Mouse (Mus musculus) midbrain, embryonic 14.5 days (tissue): ENCODE measurements at regions not wholly inside any gene's neighbourhood (a gene's known extent, or its start where the extent isn't known, plus 50 kb on each side); places are given as distances from the start of the nearest gene placed in this dataset.
"Not testable (repeated sequence)": the region's sequence is repeated elsewhere in the genome, so short reads cannot be mapped to it uniquely, and the experiment has no call there.

Source experiments
- ATAC-seq: fragments of 200-750 bp; cut with Nextera tagmentation; 2 replicates; pipeline ENCODE4 v1.8.0; 2017; ENCODE audit warnings: moderate number of reproducible peaks, moderate library complexity; ENCODE audit not compliant: low FRiP score, low TSS enrichment
- DNase-seq: peaks from one replicate; pipeline ENCODE4 v3.0.0-alpha.2; 2015
- H3K27ac ChIP-seq: fragments of 300-500 bp; sonication (generic); replicated peaks from 2 replicates; pipeline ENCODE4 v1.5.1; 2014; ENCODE audit warnings: mild to moderate bottlenecking, low read depth, low read length, moderate library complexity
- H3K27me3 ChIP-seq: fragments of 300-500 bp; sonication (generic); 2 replicates; pipeline ENCODE4 v1.6.1; 2014; ENCODE audit warnings: low read length, control low read depth, mixed read lengths; ENCODE audit not compliant: control insufficient read depth, insufficient read depth
- H3K36me3 ChIP-seq: fragments of 300-500 bp; sonication (generic); 2 replicates; pipeline ENCODE4 v1.6.1; 2014; ENCODE audit warnings: low read length, control low read depth; ENCODE audit not compliant: control insufficient read depth, insufficient read depth
- H3K4me1 ChIP-seq: fragments of 300-500 bp; sonication (generic); 2 replicates; pipeline ENCODE4 v1.6.1; 2014; ENCODE audit warnings: mild to moderate bottlenecking, antibody characterized with exemption, low read length, control low read depth; ENCODE audit not compliant: control insufficient read depth, insufficient read depth
- H3K4me2 ChIP-seq: fragments of 300-500 bp; sonication (generic); 2 replicates; pipeline ENCODE4 v1.6.1; 2014; ENCODE audit warnings: mild to moderate bottlenecking, low read length, moderate library complexity
- H3K4me3 ChIP-seq: fragments of 300-500 bp; sonication (generic); replicated peaks from 2 replicates; pipeline ENCODE4 v1.5.1; 2014; ENCODE audit warnings: low read depth, low read length
- H3K9ac ChIP-seq: fragments of 300-500 bp; sonication (generic); replicated peaks from 2 replicates; pipeline ENCODE4 v1.6.1; 2014; ENCODE audit warnings: mild to moderate bottlenecking, low read length, moderate library complexity
- H3K9me3 ChIP-seq: fragments of 300-500 bp; sonication (generic); 2 replicates; pipeline ENCODE4 v1.6.1; 2016; ENCODE audit warnings: low read length, control low read depth, mixed read lengths; ENCODE audit not compliant: control insufficient read depth
- WGBS: fragments of 180-500 bp; shearing (Covaris S2); extraction: QIAGEN DNeasy Blood & Tissue Kit; methylation state at CpG from one replicate; pipeline ENCODE4 v1.1.7; 2014; 5-methylcytosine and 5-hydroxymethylcytosine counted together

DNA sequence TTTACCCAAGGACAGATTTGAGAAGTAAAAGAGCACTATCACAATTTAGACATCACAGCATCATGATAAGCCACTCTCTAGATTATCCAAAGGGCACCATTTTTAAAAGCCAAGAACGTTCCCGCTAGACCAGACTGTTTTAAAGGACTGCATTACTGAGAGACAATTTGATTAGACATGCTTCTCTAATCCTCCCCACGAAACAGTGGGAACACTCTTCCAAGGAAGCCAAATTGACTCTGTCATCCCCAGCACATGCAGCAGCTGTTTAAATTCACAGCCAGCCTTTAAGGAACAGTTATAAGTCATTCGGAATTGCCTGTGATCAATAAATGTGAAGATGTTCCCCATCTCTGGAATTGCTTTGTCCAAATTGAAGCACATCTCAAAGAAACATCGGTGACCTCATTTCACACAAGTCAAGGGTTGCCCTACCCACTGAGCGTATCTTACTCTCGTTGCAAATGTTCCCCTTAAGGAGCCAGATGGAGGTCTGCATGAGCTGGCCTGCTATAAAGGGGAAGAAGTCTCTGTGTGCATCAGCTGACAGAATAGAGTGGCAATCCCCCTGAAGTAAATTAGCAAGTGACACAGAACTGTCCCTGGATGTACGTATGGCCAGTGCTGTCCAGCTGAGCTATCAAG, 393.2 kb downstream of the Pid1 start:
- Histone ChIP-seq H3K27me3 (no peaks in the 10 kb centered on the region), H3K36me3 (no peaks in the 10 kb centered on the region), H3K9me3 (no peaks in the 10 kb centered on the region), H3K4me1 (no peaks in the 10 kb centered on the region), H3K4me3 (no peak overlapping the region), H3K9ac (no peak overlapping the region), H3K4me2 (no peak overlapping the region), H3K27ac (no peak overlapping the region)
- ATAC-seq = no peak
- 29% methylated on average over 8 of the region's 8 CpGs for WGBS
- peak; percentile 42 for DNase-seq

DNA sequence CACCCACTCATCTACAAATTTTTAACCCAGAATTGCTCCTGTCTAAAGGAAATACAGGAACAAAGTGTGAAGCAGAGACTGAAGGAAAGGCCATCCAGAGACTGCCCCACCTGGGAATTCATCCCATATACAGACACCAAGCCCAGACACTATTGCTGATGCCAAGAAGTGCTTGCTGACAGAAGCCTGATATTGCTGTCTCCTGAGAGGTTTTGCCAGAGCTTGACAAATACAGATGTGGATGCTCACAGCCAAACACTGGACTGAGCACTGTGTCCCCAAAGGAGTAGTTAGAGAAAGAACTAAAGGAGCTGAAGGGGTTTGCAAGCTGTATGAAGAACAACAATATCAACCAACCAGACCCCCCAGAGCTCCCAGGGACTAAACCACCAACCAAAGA, 399.3 kb downstream of the Pid1 start:
- H3K27me3 ChIP-seq, DNase-seq, H3K4me2 ChIP-seq, H3K36me3 ChIP-seq, H3K4me3 ChIP-seq, H3K27ac ChIP-seq, H3K9ac ChIP-seq, H3K4me1 ChIP-seq, ATAC-seq, H3K9me3 ChIP-seq: not testable (repeated sequence)

DNA sequence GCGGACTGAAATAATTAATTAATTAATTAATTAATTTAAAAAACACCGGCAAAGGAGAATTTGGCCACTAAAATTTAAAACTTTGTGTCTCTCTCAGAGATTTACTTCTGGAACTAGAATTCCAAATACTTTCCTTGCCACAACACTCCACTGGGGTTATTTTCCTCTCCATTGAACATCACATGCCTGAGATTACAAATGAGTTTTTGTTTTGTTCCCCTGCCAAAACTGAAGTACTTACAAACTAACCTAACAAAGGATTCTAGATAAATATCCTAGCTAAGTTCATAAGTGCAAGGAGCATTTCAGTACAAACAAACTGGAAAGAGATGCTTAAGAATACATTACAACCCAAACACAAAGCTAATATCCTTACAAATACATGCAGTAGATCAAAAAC, 402.2 kb downstream of the Pid1 start:
- Histone ChIP-seq H3K4me2 (no peak overlapping the region), H3K27me3 (no peaks in the 10 kb centered on the region), H3K4me3 (no peak overlapping the region), H3K36me3 (no peaks in the 10 kb centered on the region), H3K9ac (no peak overlapping the region), H3K4me1 (no peaks in the 10 kb centered on the region), H3K9me3 (no peaks in the 10 kb centered on the region), H3K27ac (no peak overlapping the region)
- WGBS = 97% methylated on average over 2 of the region's 2 CpGs
- no peak for ATAC-seq
- DNase-seq = no peak

DNA sequence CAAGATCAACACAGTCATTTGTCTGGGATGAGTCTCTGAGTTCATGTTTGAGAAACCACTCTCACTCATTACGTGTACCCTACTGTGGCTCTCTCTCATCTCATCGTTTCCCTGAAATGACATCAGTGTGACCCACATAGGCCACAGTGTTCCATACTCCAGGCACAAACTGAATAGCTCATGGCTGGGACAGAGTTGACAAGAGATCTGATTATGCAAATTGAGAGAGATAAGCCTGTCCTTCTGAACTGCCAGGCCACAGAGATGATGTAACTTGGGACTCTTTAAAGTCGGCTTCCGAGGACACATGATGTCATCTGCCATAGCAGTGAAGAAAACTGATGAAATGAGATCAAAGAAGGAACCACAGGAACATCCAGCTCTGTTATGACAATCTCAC, 404.2 kb downstream of the Pid1 start:
- WGBS = 69% methylated on average over 4 of the region's 4 CpGs
- ATAC-seq (no peak), DNase-seq (no peak)
- H3K27ac ChIP-seq = no peak overlapping the region
- no peak overlapping the region for H3K4me2 ChIP-seq
- no peaks in the 10 kb centered on the region for H3K4me1 ChIP-seq
- no peak overlapping the region for H3K4me3 ChIP-seq
- no peaks in the 10 kb centered on the region for H3K36me3 ChIP-seq
- H3K9me3 ChIP-seq = no peaks in the 10 kb centered on the region
- no peak overlapping the region for H3K9ac ChIP-seq
- H3K27me3 ChIP-seq = no peaks in the 10 kb centered on the region

DNA sequence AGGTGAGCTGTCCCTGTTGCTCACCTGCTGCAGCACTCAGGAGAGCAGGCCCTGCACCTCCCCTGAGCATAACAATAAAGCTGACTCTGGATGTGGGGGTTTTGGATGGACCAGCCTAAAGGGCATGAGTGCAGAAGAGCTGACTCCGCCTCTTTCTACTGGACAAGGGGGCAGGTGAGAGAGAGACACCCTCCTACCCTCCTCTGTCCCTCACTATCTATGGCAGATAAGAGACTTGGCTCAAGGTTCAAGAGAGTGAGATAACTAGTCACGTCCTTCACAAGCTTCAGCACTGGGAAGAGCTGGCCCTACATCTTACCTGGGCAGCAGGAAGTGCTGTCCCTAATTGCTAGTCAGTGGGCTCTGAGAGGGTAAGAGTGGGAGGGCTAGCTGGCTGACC, 441.1 kb downstream of the Pid1 start:
- Histone ChIP-seq H3K36me3 (no peaks in the 10 kb centered on the region), H3K27ac (no peak overlapping the region), H3K4me1 (no peaks in the 10 kb centered on the region), H3K27me3 (no peaks in the 10 kb centered on the region), H3K4me3 (no peak overlapping the region), H3K9me3 (no peaks in the 10 kb centered on the region), H3K9ac (no peak overlapping the region), H3K4me2 (no peak overlapping the region)
- 96% methylated on average over 2 of the region's 2 CpGs for WGBS
- ATAC-seq = no peak
- DNase-seq = no peak

DNA sequence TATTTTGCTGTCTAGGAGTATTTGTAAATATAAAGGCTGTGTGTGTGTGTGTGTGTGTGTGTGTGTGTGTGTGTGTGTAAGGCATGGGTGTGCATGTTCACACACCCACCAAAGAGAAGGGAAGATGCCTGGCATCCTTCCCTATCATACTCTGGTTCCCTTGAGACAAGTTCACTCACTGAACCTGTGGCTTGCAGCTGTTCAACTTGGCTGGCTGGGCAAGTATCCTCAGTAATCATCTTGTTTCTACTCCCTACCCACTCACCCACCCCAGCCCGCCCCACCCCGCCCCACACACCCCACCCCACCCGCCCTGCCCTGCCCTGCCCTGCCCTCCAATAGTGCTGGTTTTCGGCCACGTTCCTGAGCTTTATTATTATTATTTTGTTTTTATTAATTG, 448.5 kb downstream of the Pid1 start:
- Histone ChIP-seq H3K9me3 (no peaks in the 10 kb centered on the region), H3K9ac (no peak overlapping the region), H3K36me3 (no peaks in the 10 kb centered on the region), H3K4me2 (no peak overlapping the region), H3K27ac (no peak overlapping the region), H3K27me3 (no peaks in the 10 kb centered on the region), H3K4me3 (no peak overlapping the region), H3K4me1 (no peaks in the 10 kb centered on the region)
- WGBS = 89% methylated on average over 5 of the region's 5 CpGs
- ATAC-seq (no peak), DNase-seq (no peak)

DNA sequence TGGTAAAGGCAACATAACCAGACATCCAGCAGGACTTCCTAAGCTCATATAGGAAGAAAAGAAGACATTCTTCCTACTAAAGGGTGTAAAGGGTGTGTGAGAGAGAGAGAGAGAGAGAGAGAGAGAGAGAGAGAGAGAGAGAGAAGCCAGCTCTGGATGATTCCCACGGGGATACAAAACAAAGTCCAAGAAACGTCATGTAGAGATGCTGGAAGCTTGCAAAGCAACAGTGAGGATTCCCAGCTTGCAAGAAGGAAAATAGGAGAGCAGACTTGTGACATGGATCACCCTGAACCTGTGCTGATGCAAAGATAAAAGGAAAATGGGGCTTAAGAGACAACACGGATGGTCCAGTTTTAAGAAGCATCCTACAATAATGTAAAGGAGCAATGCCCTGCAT, 456.6 kb downstream of the Pid1 start:
- H3K36me3 ChIP-seq = no peaks in the 10 kb centered on the region
- no peaks in the 10 kb centered on the region for H3K9me3 ChIP-seq
- 0 out of 2 replicates have a peak, but pooled peaks cover 3% of the 10 kb centered on the region for H3K4me1 ChIP-seq
- ATAC-seq (no peak), DNase-seq (peak; percentile 12)
- 40% methylated on average over 3 of the region's 3 CpGs for WGBS
- H3K27ac ChIP-seq = no peak overlapping the region
- no peak overlapping the region for H3K4me2 ChIP-seq
- no peak overlapping the region for H3K9ac ChIP-seq
- H3K4me3 ChIP-seq = no peak overlapping the region
- H3K27me3 ChIP-seq = no peaks in the 10 kb centered on the region

DNA sequence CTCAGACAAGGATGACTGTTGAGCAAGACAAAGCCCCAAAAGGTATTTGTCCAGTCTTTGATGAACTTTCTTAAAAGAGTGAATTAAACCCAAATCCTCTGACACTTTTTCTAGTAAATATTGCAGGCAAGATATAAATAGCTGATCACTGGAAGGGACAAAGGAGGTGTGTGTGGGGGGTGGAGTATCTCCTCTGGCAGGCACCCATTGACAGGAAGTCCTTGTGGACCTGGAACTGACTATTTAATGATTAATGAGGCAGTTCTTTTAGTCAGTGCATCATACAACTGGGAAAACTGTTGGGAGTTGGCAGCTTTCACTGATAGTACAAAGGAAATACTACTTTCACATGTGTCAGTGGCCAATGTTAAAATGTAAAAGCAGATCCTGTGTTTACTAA, 457.1 kb downstream of the Pid1 start:
- Histone ChIP-seq H3K9me3 (no peaks in the 10 kb centered on the region), H3K27me3 (no peaks in the 10 kb centered on the region), H3K4me3 (no peak overlapping the region), H3K27ac (no peak overlapping the region), H3K4me2 (no peak overlapping the region), H3K4me1 (0 out of 2 replicates have a peak, but pooled peaks cover 3% of the 10 kb centered on the region), H3K9ac (no peak overlapping the region), H3K36me3 (no peaks in the 10 kb centered on the region)
- no peak for ATAC-seq
- peak; percentile 15 for DNase-seq

DNA sequence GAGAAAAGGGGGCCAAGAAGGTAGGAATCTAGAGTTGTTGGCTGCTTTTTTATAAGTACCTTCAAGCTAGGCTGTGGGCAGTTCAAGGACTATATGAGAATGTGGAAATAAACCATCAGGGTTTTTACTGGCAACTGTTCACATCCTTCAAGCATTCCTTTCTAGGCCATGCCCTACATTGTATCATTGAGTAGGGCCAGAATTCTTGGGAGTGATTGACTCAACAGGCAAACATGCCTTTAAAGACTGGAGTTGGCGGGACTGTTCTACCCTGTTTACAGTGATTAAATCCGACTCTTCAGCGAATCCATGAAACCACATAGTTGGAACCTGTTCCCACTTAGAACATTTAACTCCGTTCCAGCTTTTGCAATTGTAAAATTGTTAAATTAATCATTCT, 463.8 kb downstream of the Pid1 start:
- H3K36me3 ChIP-seq = no peaks in the 10 kb centered on the region
- H3K27me3 ChIP-seq = no peaks in the 10 kb centered on the region
- no peak overlapping the region for H3K4me3 ChIP-seq
- ATAC-seq = no peak
- DNase-seq = no peak
- no peak overlapping the region for H3K27ac ChIP-seq
- H3K4me2 ChIP-seq = no peak overlapping the region
- no peaks in the 10 kb centered on the region for H3K9me3 ChIP-seq
- WGBS = 92% methylated on average over 4 of the region's 4 CpGs
- no peak overlapping the region for H3K9ac ChIP-seq
- no peaks in the 10 kb centered on the region for H3K4me1 ChIP-seq
